Mouse (Mus musculus): ENCODE results near the gene Nutm2. TPM values are rescaled to one million over a fixed set of nuclear protein-coding genes. Genes with fewer than 3 reads are reported as not detected.

Gene Nutm2
- total and polyA plus RNA-seq, 2 experiments from 2014 or later: not detected

Other genes with a start within 250 kb of the Nutm2 start
- not detected in 2 replicates for gene Gm906, start 217.0 kb upstream of the Nutm2 start, total RNA-seq (2014; rRNA removed)
- gene Gm906, start 217.0 kb upstream of the Nutm2 start, polyA plus RNA-seq (2015; fragmentation: Nextera tagmentation; extraction: Ambion mirVana): not detected in 2 replicates
- gene Fbxw17, start 49.4 kb upstream of the Nutm2 start, total RNA-seq (2014; rRNA removed): 41.8 and 42.5 TPM in 2 replicates
- gene Fbxw17, start 49.4 kb upstream of the Nutm2 start, polyA plus RNA-seq (2015; fragmentation: Nextera tagmentation; extraction: Ambion mirVana): 29.6 and 39.1 TPM in 2 replicates
- not detected in 2 replicates for gene Gm47429, start 23.4 kb upstream of the Nutm2 start, total RNA-seq (2014; rRNA removed)
- gene Gm47429, start 23.4 kb upstream of the Nutm2 start, polyA plus RNA-seq (2015; fragmentation: Nextera tagmentation; extraction: Ambion mirVana): not detected in 2 replicates
- not detected in 2 replicates for gene Gm904, start 175.9 kb downstream of the Nutm2 start, total RNA-seq (2014; rRNA removed)
- not detected in 2 replicates for gene Gm904, start 175.9 kb downstream of the Nutm2 start, polyA plus RNA-seq (2015; fragmentation: Nextera tagmentation; extraction: Ambion mirVana)
- not detected in 2 replicates for gene Gm8765, start 231.0 kb downstream of the Nutm2 start, total RNA-seq (2014; rRNA removed)
- not detected in 2 replicates for gene Gm8765, start 231.0 kb downstream of the Nutm2 start, polyA plus RNA-seq (2015; fragmentation: Nextera tagmentation; extraction: Ambion mirVana)

All from midbrain, postnatal 0 days (tissue).